Mouse (Mus musculus) neural tube, embryonic 11.5 days (tissue): ENCODE results near the gene Safb2. TPM values are rescaled to one million over a fixed set of nuclear protein-coding genes. Genes with fewer than 3 reads are reported as not detected.

Experiments
- ATAC-seq: fragments of 200-750 bp; cut with Nextera tagmentation; 2 replicates; pipeline ENCODE4 v1.8.0; 2017; ENCODE audit warnings: moderate number of reproducible peaks, mild to moderate bottlenecking, moderate TSS enrichment, moderate library complexity; ENCODE audit not compliant: insufficient read depth, low FRiP score, low TSS enrichment
- DNase-seq: peaks from one replicate; pipeline ENCODE4 v3.0.0-alpha.2; 2015; ENCODE audit warnings: low spot score
- H3K27ac ChIP-seq: fragments of 300-500 bp; sonication (generic); 2 replicates; pipeline ENCODE4 v1.5.1; 2014; ENCODE audit warnings: low read depth, mild to moderate bottlenecking, low read length
- H3K27me3 ChIP-seq: fragments of 300-500 bp; sonication (generic); 2 replicates; pipeline ENCODE4 v1.6.1; 2014; ENCODE audit warnings: mild to moderate bottlenecking, low read length, mixed read lengths; ENCODE audit not compliant: control insufficient read depth, insufficient read depth
- H3K36me3 ChIP-seq: fragments of 300-500 bp; sonication (generic); 2 replicates; pipeline ENCODE4 v1.6.1; 2014; ENCODE audit warnings: mild to moderate bottlenecking, low read length, moderate library complexity, mixed read lengths; ENCODE audit not compliant: control insufficient read depth, insufficient read depth
- H3K4me1 ChIP-seq: fragments of 300-500 bp; sonication (generic); 2 replicates; pipeline ENCODE4 v1.6.1; 2014; ENCODE audit warnings: low read length, mixed read lengths; ENCODE audit not compliant: control insufficient read depth, insufficient read depth
- H3K4me2 ChIP-seq: fragments of 300-500 bp; sonication (generic); 2 replicates; pipeline ENCODE4 v1.6.1; 2014; ENCODE audit warnings: low read depth, mild to moderate bottlenecking, moderate library complexity
- H3K4me3 ChIP-seq: fragments of 300-500 bp; sonication (generic); 2 replicates; pipeline ENCODE4 v1.5.1; 2014; ENCODE audit warnings: low read depth, low read length
- H3K9ac ChIP-seq: fragments of 300-500 bp; sonication (generic); 2 replicates; pipeline ENCODE4 v1.6.1; 2014; ENCODE audit warnings: mild to moderate bottlenecking, low read length
- H3K9me3 ChIP-seq: fragments of 300-500 bp; sonication (generic); 2 replicates; pipeline ENCODE4 v1.6.1; 2016; ENCODE audit warnings: low read length; ENCODE audit not compliant: control insufficient read depth
- WGBS: fragments of 180-500 bp; shearing (Covaris S2); extraction: QIAGEN DNeasy Blood & Tissue Kit; methylation state at CpG from one replicate; pipeline ENCODE4 v1.1.7; 2014; 5-methylcytosine and 5-hydroxymethylcytosine counted together
- polyA plus RNA-seq: library from polyadenylated mRNA; unstranded; fragments of >200 nt; fragmentation: Nextera tagmentation; extraction: Ambion mirVana; gene quantifications from 2 replicates; pipeline ENCODE4 v1.2.1, GENCODE M21; 2014

Gene Safb2
- polyA plus RNA-seq, 1 experiment from 2014 or later, result 56.8 TPM

GRCm38 (mm10) chr17:56547116-56547845, 37.1 kb downstream of the Safb2 start:
- no peak for ATAC-seq
- H3K9me3 ChIP-seq, result no peaks in the 10 kb centered on the region
- H3K27ac ChIP-seq, result no peak overlapping the region
- H3K4me1 ChIP-seq, result peaks cover 6% of the 10 kb centered on the region; the same call in 1 of the 2 replicates
- no peak overlapping the region for H3K9ac ChIP-seq
- no peak overlapping the region for H3K4me2 ChIP-seq
- WGBS, result 64% methylated on average over 17 of the region's 17 CpGs
- no peaks in the 10 kb centered on the region for H3K27me3 ChIP-seq
- no peak for DNase-seq
- H3K36me3 ChIP-seq, result no peaks in the 10 kb centered on the region
- no peak overlapping the region for H3K4me3 ChIP-seq

- 84% methylated on average over 5 of the region's 5 CpGs for WGBS
- H3K4me1 ChIP-seq, result peaks cover 4% of the 10 kb centered on the region; the same call in 1 of the 2 replicates
These were observed 37.8 kb downstream of the Safb2 start for GRCm38 (mm10) chr17:56546576-56546975.

GRCm38 (mm10) chr17:56545945-56546344, 38.4 kb downstream of the Safb2 start:
- Histone ChIP-seq H3K9me3 (no peaks in the 10 kb centered on the region), H3K4me1 (no peaks in the 10 kb centered on the region), H3K9ac (no peak overlapping the region), H3K4me2 (no peak overlapping the region), H3K4me3 (no peak overlapping the region), H3K27me3 (no peaks in the 10 kb centered on the region), H3K27ac (no peak overlapping the region), H3K36me3 (no peaks in the 10 kb centered on the region)
- DNase-seq (no peak), ATAC-seq (no peak)
- WGBS, result 81% methylated on average over 1 of the region's 1 CpGs

More at GRCm38 (mm10) chr17:56546576-56546975, 37.8 kb downstream of the Safb2 start:
- Histone ChIP-seq H3K27me3 (no peaks in the 10 kb centered on the region), H3K9ac (no peak overlapping the region), H3K4me3 (no peak overlapping the region), H3K9me3 (no peaks in the 10 kb centered on the region), H3K4me2 (no peak overlapping the region), H3K27ac (no peak overlapping the region), H3K36me3 (no peaks in the 10 kb centered on the region)
- no peak for ATAC-seq
- no peak for DNase-seq

GRCm38 (mm10) chr17:56544699-56545387, 39.5 kb downstream of the Safb2 start:
- no peak overlapping the region for H3K27ac ChIP-seq
- no peak overlapping the region for H3K4me3 ChIP-seq
- no peak overlapping the region for H3K9ac ChIP-seq
- H3K36me3 ChIP-seq, result no peaks in the 10 kb centered on the region
- ATAC-seq, result no peak
- H3K9me3 ChIP-seq, result no peaks in the 10 kb centered on the region
- no peaks in the 10 kb centered on the region for H3K27me3 ChIP-seq
- no peak overlapping the region for H3K4me2 ChIP-seq
- H3K4me1 ChIP-seq, result no peaks in the 10 kb centered on the region; the same call in 1 of the 2 replicates
- WGBS, result 80% methylated on average over 7 of the region's 7 CpGs
- no peak for DNase-seq

- no peaks in the 10 kb centered on the region for H3K27me3 ChIP-seq
- H3K36me3 ChIP-seq, result no peaks in the 10 kb centered on the region
- H3K4me3 ChIP-seq, result no peak overlapping the region
- ATAC-seq, result no peak
- H3K9ac ChIP-seq, result no peak overlapping the region
- H3K27ac ChIP-seq, result no peak overlapping the region
- no peaks in the 10 kb centered on the region; the same call in 1 of the 2 replicates for H3K4me1 ChIP-seq
- 75% methylated on average over 3 of the region's 3 CpGs for WGBS
- no peak overlapping the region for H3K4me2 ChIP-seq
- no peak for DNase-seq
- H3K9me3 ChIP-seq, result no peaks in the 10 kb centered on the region
These were observed 40.6 kb downstream of the Safb2 start for GRCm38 (mm10) chr17:56543684-56544224.

GRCm38 (mm10) chr17:56542736-56543135, 41.6 kb downstream of the Safb2 start:
- Histone ChIP-seq H3K9me3 (no peaks in the 10 kb centered on the region), H3K27me3 (no peaks in the 10 kb centered on the region), H3K4me3 (no peak overlapping the region), H3K36me3 (no peaks in the 10 kb centered on the region), H3K4me2 (no peak overlapping the region), H3K27ac (no peak overlapping the region), H3K9ac (no peak overlapping the region), H3K4me1 (no peaks in the 10 kb centered on the region; the same call in 1 of the 2 replicates)
- no peak for DNase-seq
- 29% methylated on average over 8 of the region's 8 CpGs for WGBS
- ATAC-seq, result no peak

- Histone ChIP-seq H3K4me1 (no peaks in the 10 kb centered on the region; the same call in 1 of the 2 replicates), H3K9me3 (no peaks in the 10 kb centered on the region), H3K9ac (no peak overlapping the region), H3K27me3 (no peaks in the 10 kb centered on the region), H3K36me3 (no peaks in the 10 kb centered on the region), H3K4me2 (no peak overlapping the region), H3K4me3 (no peak overlapping the region), H3K27ac (no peak overlapping the region)
- no peak; the same call in 1 of the 2 replicates for ATAC-seq
- DNase-seq, result no peak
- WGBS, result 39% methylated on average over 6 of the region's 6 CpGs
These were observed 43.8 kb downstream of the Safb2 start for GRCm38 (mm10) chr17:56540562-56540975.

- 18% methylated on average over 8 of the region's 8 CpGs for WGBS
- Histone ChIP-seq H3K9me3 (no peaks in the 10 kb centered on the region), H3K9ac (no peak overlapping the region), H3K27me3 (no peaks in the 10 kb centered on the region), H3K27ac (no peak overlapping the region), H3K4me3 (no peak overlapping the region), H3K36me3 (no peaks in the 10 kb centered on the region), H3K4me2 (no peak overlapping the region), H3K4me1 (no peaks in the 10 kb centered on the region; the same call in 1 of the 2 replicates)
- ATAC-seq (0 out of 2 replicates have a peak, but pooled peaks have one; percentile 24), DNase-seq (no peak)
These were observed 46.5 kb downstream of the Safb2 start for GRCm38 (mm10) chr17:56537912-56538311.
